In genomic region chr19:56971347-56971746, GRCm38 (mm10) we compare ENCODE assay signal across 31 mouse cellular contexts. TPM values are rescaled to one million over a fixed set of nuclear protein-coding genes. Genes with fewer than 3 reads are reported as not detected.
A peak's percentile ranks its signal among the peaks of the same experiment; 100 is the strongest.
DNase-seq lines count a peak whose midpoint lies in the region; ATAC-seq and TF ChIP-seq lines count a peak whose summit lies in the region.
"Had no signal": no experiment of that assay in that cellular context is flagged by ENCODE, and none has a peak within 500 bp of the region (broad histone marks: within the 10 kb centered on the region; RNA-seq: fewer than 3 reads in every experiment).

No protein-coding gene starts in this region.

- H3K9ac ChIP-seq in intestine, embryonic 15.5 days, result no peak overlapping the region
- no peak overlapping the region for H3K9ac ChIP-seq in intestine, postnatal 0 days (ENCODE audit: low read depth, low read length)
- no peak overlapping the region for H3K9ac ChIP-seq in kidney, embryonic 16.5 days (replicated peaks; ENCODE audit: low read length)
- no peak overlapping the region for H3K9ac ChIP-seq in kidney, embryonic 14.5 days (ENCODE audit: low read depth, low read length)
- H3K9ac ChIP-seq: embryonic facial prominence, embryonic 12.5 days; embryonic facial prominence, embryonic 15.5 days; forebrain, postnatal 0 days; heart, embryonic 12.5 days; heart, embryonic 15.5 days; hindbrain, embryonic 13.5 days had no signal

- H3K4me3 ChIP-seq in intestine, embryonic 15.5 days (replicated peaks), result no peak overlapping the region
- H3K4me3 ChIP-seq in intestine, postnatal 0 days (ENCODE audit: low read depth, low read length), result no peak overlapping the region
- H3K4me3 ChIP-seq in kidney, embryonic 16.5 days (ENCODE audit: low read length), result no peak overlapping the region
- no peak overlapping the region for H3K4me3 ChIP-seq in kidney, embryonic 14.5 days (ENCODE audit: low read length)
- H3K4me3 ChIP-seq: embryonic facial prominence, embryonic 12.5 days; embryonic facial prominence, embryonic 15.5 days; heart, embryonic 12.5 days; heart, embryonic 15.5 days; hindbrain, embryonic 10.5 days; hindbrain, embryonic 13.5 days had no signal

- no peaks in the 10 kb centered on the region for H3K27me3 ChIP-seq in intestine, embryonic 15.5 days (replicated peaks)
- H3K27me3 ChIP-seq in intestine, postnatal 0 days (replicated peaks; ENCODE audit: control insufficient read depth, insufficient read depth, low read length), result no peaks in the 10 kb centered on the region
- no peaks in the 10 kb centered on the region for H3K27me3 ChIP-seq in kidney, embryonic 16.5 days (ENCODE audit: insufficient read depth, low read length)
- H3K27me3 ChIP-seq in kidney, embryonic 14.5 days (ENCODE audit: control insufficient read depth, insufficient read depth, low read length), result no peaks in the 10 kb centered on the region
- H3K27me3 ChIP-seq: CH12.LX; embryonic facial prominence, embryonic 12.5 days; embryonic facial prominence, embryonic 15.5 days; heart, embryonic 12.5 days; heart, embryonic 15.5 days; hindbrain, embryonic 13.5 days; Patski had no signal

- H3K4me1 ChIP-seq in intestine, embryonic 15.5 days (replicated peaks), result peaks cover 5% of the 10 kb centered on the region; the same call in 1 of the 2 replicates
- no peaks in the 10 kb centered on the region for H3K4me1 ChIP-seq in intestine, postnatal 0 days (replicated peaks; ENCODE audit: control insufficient read depth, insufficient read depth, low read length)
- no peaks in the 10 kb centered on the region for H3K4me1 ChIP-seq in kidney, embryonic 16.5 days (ENCODE audit: insufficient read depth, low read length)
- no peaks in the 10 kb centered on the region for H3K4me1 ChIP-seq in kidney, embryonic 14.5 days (ENCODE audit: control insufficient read depth, insufficient read depth, low read length)
- H3K4me1 ChIP-seq: embryonic facial prominence, embryonic 12.5 days; embryonic facial prominence, embryonic 15.5 days; hindbrain, embryonic 10.5 days; hindbrain, embryonic 13.5 days had no signal

- H3K36me3 ChIP-seq in intestine, embryonic 15.5 days, result no peaks in the 10 kb centered on the region
- no peaks in the 10 kb centered on the region for H3K36me3 ChIP-seq in intestine, postnatal 0 days (ENCODE audit: control insufficient read depth, insufficient read depth)
- no peaks in the 10 kb centered on the region for H3K36me3 ChIP-seq in kidney, embryonic 16.5 days (ENCODE audit: insufficient read depth, low read length)
- no peaks in the 10 kb centered on the region for H3K36me3 ChIP-seq in kidney, embryonic 14.5 days (ENCODE audit: control insufficient read depth, insufficient read depth, low read length)
- H3K36me3 ChIP-seq: embryonic facial prominence, embryonic 12.5 days; embryonic facial prominence, embryonic 15.5 days; G1E; heart, embryonic 12.5 days; heart, embryonic 15.5 days; hindbrain, embryonic 10.5 days; hindbrain, embryonic 13.5 days had no signal

- no peak for TF ChIP-seq CTCF in intestine, postnatal 0 days (IDR thresholded peaks at IDR 0.05; ENCODE audit: low read depth)

- H3K27ac ChIP-seq in intestine, embryonic 15.5 days, result 0 out of 2 replicates have a peak overlapping the region, but pooled peaks have one; percentile 22
- no peak overlapping the region for H3K27ac ChIP-seq in intestine, postnatal 0 days (ENCODE audit: low read depth, low read length)
- no peak overlapping the region for H3K27ac ChIP-seq in kidney, embryonic 16.5 days (ENCODE audit: low read length)
- H3K27ac ChIP-seq in kidney, embryonic 14.5 days (ENCODE audit: low read depth, low read length), result no peak overlapping the region
- H3K27ac ChIP-seq: embryonic facial prominence, embryonic 12.5 days; embryonic facial prominence, embryonic 15.5 days; heart, embryonic 15.5 days; hindbrain, embryonic 10.5 days; hindbrain, embryonic 13.5 days had no signal

- DNase-seq in adrenal gland, postnatal 14 days, result peak; percentile 13
- no peak for DNase-seq in adrenal gland, adult 2 months
- DNase-seq in kidney, adult 9 months, result peak; percentile 54
- DNase-seq in kidney, postnatal 36 days, result peak; percentile 55 to 63
- DNase-seq: adrenal gland, adult 8-10 months; B cell, adult 2 months; cerebellum, adult 11 months; cerebellum, adult 2 months; cerebellum, adult 9-11 months; cerebellum, postnatal 25 days; forebrain, postnatal 0 days; gastrocnemius, postnatal 25 days; heart, adult 18-20 months; heart, postnatal 10 days; heart, postnatal 36 days had no signal

- H3K9me3 ChIP-seq in intestine, embryonic 15.5 days, result no peaks in the 10 kb centered on the region
- no peaks in the 10 kb centered on the region for H3K9me3 ChIP-seq in intestine, postnatal 0 days (ENCODE audit: control insufficient read depth)
- H3K9me3 ChIP-seq in kidney, embryonic 16.5 days (ENCODE audit: low read length), result no peaks in the 10 kb centered on the region
- no peaks in the 10 kb centered on the region for H3K9me3 ChIP-seq in kidney, embryonic 14.5 days (ENCODE audit: control insufficient read depth, low read length)
- H3K9me3 ChIP-seq: embryonic facial prominence, embryonic 12.5 days; embryonic facial prominence, embryonic 15.5 days; heart, embryonic 12.5 days; heart, embryonic 15.5 days; hindbrain, embryonic 10.5 days; hindbrain, embryonic 13.5 days had no signal

- 68% methylated on average over 7 of the region's 7 CpGs for WGBS in intestine, embryonic 15.5 days
- 64% methylated on average over 7 of the region's 7 CpGs for WGBS in intestine, postnatal 0 days
- WGBS in kidney, embryonic 16.5 days, result 68% methylated on average over 7 of the region's 7 CpGs
- whole genome bisulfite sequencing in kidney, embryonic 14.5 days, result 70% methylated on average over 7 of the region's 7 CpGs

- no peak overlapping the region for H3K4me2 ChIP-seq in intestine, embryonic 15.5 days (replicated peaks)
- H3K4me2 ChIP-seq in intestine, postnatal 0 days (replicated peaks; ENCODE audit: low read depth), result no peak overlapping the region
- no peak overlapping the region for H3K4me2 ChIP-seq in kidney, embryonic 16.5 days (replicated peaks; ENCODE audit: low read depth, low read length)
- H3K4me2 ChIP-seq in kidney, embryonic 14.5 days (replicated peaks; ENCODE audit: low read depth, low read length), result no peak overlapping the region
- H3K4me2 ChIP-seq: embryonic facial prominence, embryonic 12.5 days; embryonic facial prominence, embryonic 15.5 days; heart, embryonic 12.5 days; heart, embryonic 15.5 days; hindbrain, embryonic 13.5 days had no signal

- no peak for ATAC-seq in intestine, embryonic 15.5 days
- ATAC-seq in intestine, postnatal 0 days, result no peak
- no peak for ATAC-seq in kidney, embryonic 16.5 days (ENCODE audit: low FRiP score, low TSS enrichment)
- no peak for ATAC-seq in kidney, embryonic 14.5 days (ENCODE audit: low FRiP score, low TSS enrichment)
- ATAC-seq: forebrain, embryonic 14.5 days; forebrain, postnatal 0 days; hindbrain, embryonic 16.5 days; Patski had no signal

RNA-seq across cellular contexts. Expression of gene Afap1l2, which starts 36.7 kb away (rescaled TPM):
- total RNA-seq in adrenal gland, postnatal 14 days (2021), result 15.2 and 17.3 TPM in 2 replicates
- 10 to 100 TPM; 22.7 to 29.7 TPM for total RNA-seq in adrenal gland, adult 2 months (2021)
- 4.5 and 5.6 TPM in 2 replicates for polyA plus RNA-seq in adrenal gland, adult 2 months (2012; rRNA removed)
- polyA plus RNA-seq in intestine, embryonic 15.5 days (2015; fragmentation: Nextera tagmentation; extraction: Ambion mirVana), result 18.3 and 18.4 TPM in 2 replicates
- 7.1 TPM in 2 replicates for polyA plus RNA-seq in intestine, postnatal 0 days (2015; fragmentation: Nextera tagmentation; extraction: Ambion mirVana)
- polyA plus RNA-seq in kidney, embryonic 16.5 days (2015; fragmentation: Nextera tagmentation; extraction: Ambion mirVana), result 22.0 and 22.3 TPM in 2 replicates
- polyA plus RNA-seq in kidney, embryonic 14.5 days (2014; fragmentation: Nextera tagmentation; extraction: Ambion mirVana), result 9.0 and 12.5 TPM in 2 replicates
- total RNA-seq: common myeloid progenitor, adult 5-6 weeks had no signal
- polyA plus RNA-seq: G1E had no signal
